Comparison of ENCODE assay signal across 20 mouse cellular contexts in the genomic region with DNA sequence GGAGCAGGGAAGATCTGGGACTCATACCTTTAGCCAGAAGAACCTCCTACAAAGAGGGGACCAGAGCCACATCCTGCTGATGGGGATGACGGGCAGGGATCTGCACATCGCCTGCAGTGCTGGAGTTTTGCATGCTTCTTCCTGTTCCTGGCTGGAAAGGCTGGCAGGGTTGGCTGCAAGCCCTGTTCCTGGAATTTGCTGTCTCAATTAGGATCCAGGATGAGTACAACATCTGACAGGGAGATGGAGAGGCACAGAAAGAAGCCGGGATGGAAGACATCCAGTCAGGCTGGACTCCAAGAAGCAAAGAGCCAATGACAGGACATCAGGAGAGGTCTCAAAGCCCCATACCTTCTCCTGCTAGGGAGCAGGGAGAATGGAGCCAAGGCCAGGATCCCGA. TPM values are rescaled to one million over a fixed set of nuclear protein-coding genes. Genes with fewer than 3 reads are reported as not detected.
"Had no signal": no experiment of that assay in that cellular context is flagged by ENCODE, and none has a peak within 500 bp of the region (broad histone marks: within the 10 kb centered on the region; RNA-seq: fewer than 3 reads in every experiment).

No protein-coding gene starts in this region.

- H3K9me3 ChIP-seq: limb, embryonic 13.5 days; neural tube, embryonic 15.5 days had no signal

- H3K4me2 ChIP-seq: limb, embryonic 13.5 days; midbrain, embryonic 12.5 days; neural tube, embryonic 15.5 days had no signal

- H3K4me3 ChIP-seq: limb, embryonic 13.5 days; midbrain, embryonic 12.5 days; myocyte; neural tube, embryonic 15.5 days had no signal

- H3K4me1 ChIP-seq: limb, embryonic 13.5 days had no signal

- ATAC-seq: inflammation-experienced regulatory T-cells, adult 6 months; intestine, postnatal 0 days had no signal

- DNase-seq: kidney, adult 8-10 months; kidney, postnatal 25 days; lung, adult 18-20 months; spleen, adult 18-20 months; thymus, adult 2 months; thymus, postnatal 25 days had no signal

- H3K27me3 ChIP-seq: neural tube, embryonic 15.5 days had no signal

- H3K27ac ChIP-seq: limb, embryonic 13.5 days; liver, embryonic 14.5 days; midbrain, embryonic 12.5 days; neural tube, embryonic 15.5 days had no signal

- H3K36me3 ChIP-seq: limb, embryonic 13.5 days; midbrain, embryonic 12.5 days; neural tube, embryonic 15.5 days had no signal

- H3K9ac ChIP-seq: limb, embryonic 13.5 days; liver, embryonic 14.5 days; midbrain, embryonic 12.5 days; neural tube, embryonic 15.5 days had no signal

RNA-seq across cellular contexts. Expression of a gene that starts 45.1 kb away (rescaled TPM):
- total RNA-seq: left cerebral cortex, adult 18-20 months; left cerebral cortex, postnatal 36 days; liver, adult 2 months; megakaryocyte-erythroid progenitor cell, adult 5-6 weeks had no signal
- polyA plus RNA-seq: inflammation-experienced regulatory T-cells, adult 6 months; kidney, embryonic 16.5 days; limb, embryonic 13.5 days; liver, adult 2 months; liver, embryonic 14.5 days; lung, embryonic 16.5 days; myocyte; urinary bladder, adult 2 months had no signal
